In the genomic region with DNA sequence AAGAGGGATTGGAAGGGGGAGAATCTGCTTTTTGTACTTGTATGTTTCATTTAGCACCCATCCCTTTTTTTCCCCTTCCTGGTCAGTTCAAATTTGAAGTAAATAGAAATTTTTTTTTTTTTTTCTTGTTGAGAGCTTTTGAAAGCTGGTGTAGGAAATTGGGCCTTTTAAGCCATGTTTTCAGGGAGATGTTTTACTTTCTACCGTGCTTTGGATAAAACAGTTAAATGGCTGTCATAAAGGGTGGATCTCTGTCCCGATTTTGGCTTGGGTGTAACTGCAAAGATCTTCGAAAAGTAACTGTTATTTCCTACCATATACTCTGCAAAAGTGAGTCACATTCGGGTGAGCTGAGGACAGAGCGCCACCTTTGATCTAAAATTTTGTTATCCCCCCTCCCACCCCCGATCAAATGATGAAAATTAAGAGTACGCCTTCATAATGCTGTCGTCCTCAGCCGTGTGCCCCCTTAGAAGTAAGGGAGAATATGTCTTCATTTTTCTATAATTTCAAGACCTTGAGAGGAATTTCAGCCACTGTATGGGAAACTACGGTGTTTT, we compare ENCODE assay signal across 8 mouse cellular contexts. TPM values are rescaled to one million over a fixed set of nuclear protein-coding genes. Genes with fewer than 3 reads are reported as not detected.
A peak's percentile ranks its signal among the peaks of the same experiment; 100 is the strongest.
DNase-seq lines count a peak whose midpoint lies in the region; ATAC-seq and TF ChIP-seq lines count a peak whose summit lies in the region.

No protein-coding gene starts in this region.

- H3K27ac ChIP-seq in kidney, embryonic 15.5 days = no peak overlapping the region
- no peak overlapping the region for H3K27ac ChIP-seq in embryonic facial prominence, embryonic 11.5 days (replicated peaks; ENCODE audit: low read depth, low read length)
- H3K27ac ChIP-seq in intestine, embryonic 14.5 days (ENCODE audit: low read depth) = no peak overlapping the region
- H3K27ac ChIP-seq in midbrain, postnatal 0 days (ENCODE audit: low read depth, low read length) = no peak overlapping the region
- no peak overlapping the region for H3K27ac ChIP-seq in thymus, adult 2 months (ENCODE audit: control insufficient read depth, insufficient read depth, low read length)

- 55% methylated on average over 10 of the region's 10 CpGs for WGBS in kidney, embryonic 15.5 days
- 70% methylated on average over 10 of the region's 10 CpGs for WGBS in embryonic facial prominence, embryonic 11.5 days
- 67% methylated on average over 10 of the region's 10 CpGs for WGBS in intestine, embryonic 14.5 days
- WGBS in midbrain, postnatal 0 days = 64% methylated on average over 10 of the region's 10 CpGs
- 77% methylated on average over 10 of the region's 10 CpGs for WGBS in thymus, adult 2 months

- ATAC-seq in kidney, embryonic 15.5 days (replicated peaks; ENCODE audit: low FRiP score) = no peak
- no peak for ATAC-seq in embryonic facial prominence, embryonic 11.5 days (replicated peaks; ENCODE audit: insufficient number of reproducible peaks, low FRiP score, low TSS enrichment, low read depth)
- no peak for ATAC-seq in intestine, embryonic 14.5 days (replicated peaks; ENCODE audit: low FRiP score, low TSS enrichment, low read depth)
- ATAC-seq in midbrain, postnatal 0 days (ENCODE audit: low FRiP score) = no peak

- DNase-seq in kidney, postnatal 36 days = no peak
- DNase-seq in embryonic facial prominence, embryonic 11.5 days (ENCODE audit: low spot score) = no peak
- DNase-seq in intestine, embryonic 14.5 days (ENCODE audit: low spot score) = no peak
- DNase-seq in midbrain, postnatal 0 days (ENCODE audit: low spot score) = no peak
- no peak for DNase-seq in natural killer cell, adult 2 months (ENCODE audit: low spot score in 2 of 2)
- DNase-seq in thymus, adult 2 months = no peak
- DNase-seq in cerebellum, adult 9-10 months = no peak

- H3K9ac ChIP-seq in kidney, embryonic 15.5 days = no peak overlapping the region
- no peak overlapping the region for H3K9ac ChIP-seq in embryonic facial prominence, embryonic 11.5 days (replicated peaks; ENCODE audit: low read length)
- peak overlapping the region; percentile 97 for H3K9ac ChIP-seq in intestine, embryonic 14.5 days (ENCODE audit: low read length)
- H3K9ac ChIP-seq in midbrain, postnatal 0 days (replicated peaks; ENCODE audit: low read length, poor library complexity, severe bottlenecking) = peak overlapping the region; percentile 95; the same call in 1 of the 2 replicates

- TF ChIP-seq POLR2A in thymus, adult 2 months (IDR thresholded peaks at IDR 0.05; ENCODE audit: control insufficient read depth, extremely low read depth, insufficient read depth, low read length, poor library complexity) = no peak

- peak overlapping the region; percentile 88 for H3K4me2 ChIP-seq in kidney, embryonic 15.5 days
- H3K4me2 ChIP-seq in embryonic facial prominence, embryonic 11.5 days (ENCODE audit: low read depth, low read length) = no peak overlapping the region; the same call in 1 of the 2 replicates
- H3K4me2 ChIP-seq in intestine, embryonic 14.5 days (ENCODE audit: low read length) = peak overlapping the region; percentile 77
- peak overlapping the region; percentile 72 for H3K4me2 ChIP-seq in midbrain, postnatal 0 days (ENCODE audit: low read depth, low read length, poor library complexity, severe bottlenecking)

- no peaks in the 10 kb centered on the region for H3K27me3 ChIP-seq in kidney, embryonic 15.5 days
- no peaks in the 10 kb centered on the region for H3K27me3 ChIP-seq in embryonic facial prominence, embryonic 11.5 days (ENCODE audit: control insufficient read depth, insufficient read depth, low read length)
- no peaks in the 10 kb centered on the region for H3K27me3 ChIP-seq in intestine, embryonic 14.5 days (replicated peaks; ENCODE audit: control insufficient read depth, insufficient read depth, low read length)
- no peaks in the 10 kb centered on the region for H3K27me3 ChIP-seq in midbrain, postnatal 0 days (ENCODE audit: insufficient read depth, low read length)
- H3K27me3 ChIP-seq in thymus, adult 2 months (ENCODE audit: control insufficient read depth, insufficient read depth, low read length) = no peaks in the 10 kb centered on the region

- TF ChIP-seq CTCF in midbrain, postnatal 0 days (IDR thresholded peaks at IDR 0.05) = no peak
- TF ChIP-seq CTCF in thymus, adult 2 months (IDR thresholded peaks at IDR 0.05; ENCODE audit: borderline replicate concordance, control insufficient read depth, extremely low read depth, insufficient read depth, low read length, poor library complexity) = no peak

- no peaks in the 10 kb centered on the region for H3K36me3 ChIP-seq in kidney, embryonic 15.5 days
- no peaks in the 10 kb centered on the region for H3K36me3 ChIP-seq in embryonic facial prominence, embryonic 11.5 days (replicated peaks; ENCODE audit: control insufficient read depth, insufficient read depth, low read depth, low read length)
- H3K36me3 ChIP-seq in intestine, embryonic 14.5 days (ENCODE audit: control insufficient read depth, insufficient read depth, low read length) = no peaks in the 10 kb centered on the region
- no peaks in the 10 kb centered on the region for H3K36me3 ChIP-seq in midbrain, postnatal 0 days (ENCODE audit: insufficient read depth, low read length)
- H3K36me3 ChIP-seq in thymus, adult 2 months (ENCODE audit: control insufficient read depth, insufficient read depth, low read length) = no peaks in the 10 kb centered on the region

- no peaks in the 10 kb centered on the region for H3K9me3 ChIP-seq in kidney, embryonic 15.5 days (replicated peaks)
- no peaks in the 10 kb centered on the region for H3K9me3 ChIP-seq in embryonic facial prominence, embryonic 11.5 days (replicated peaks; ENCODE audit: control insufficient read depth, low read length)
- H3K9me3 ChIP-seq in intestine, embryonic 14.5 days (ENCODE audit: control insufficient read depth, low read length) = no peaks in the 10 kb centered on the region
- H3K9me3 ChIP-seq in midbrain, postnatal 0 days (ENCODE audit: low read length) = no peaks in the 10 kb centered on the region

- peaks cover 19% of the 10 kb centered on the region for H3K4me1 ChIP-seq in kidney, embryonic 15.5 days
- H3K4me1 ChIP-seq in embryonic facial prominence, embryonic 11.5 days (ENCODE audit: control insufficient read depth, insufficient read depth, low read length) = no peaks in the 10 kb centered on the region; the same call in 1 of the 2 replicates
- peaks cover 13% of the 10 kb centered on the region; the same call in 1 of the 2 replicates for H3K4me1 ChIP-seq in intestine, embryonic 14.5 days (replicated peaks; ENCODE audit: control insufficient read depth, insufficient read depth, low read length)
- H3K4me1 ChIP-seq in midbrain, postnatal 0 days (ENCODE audit: insufficient read depth, low read length) = no peaks in the 10 kb centered on the region; the same call in 1 of the 2 replicates
- H3K4me1 ChIP-seq in thymus, adult 2 months (replicated peaks; ENCODE audit: control insufficient read depth, insufficient read depth, low read length) = peaks cover 3% of the 10 kb centered on the region

- H3K4me3 ChIP-seq in kidney, embryonic 15.5 days (replicated peaks) = peak overlapping the region; percentile 98
- H3K4me3 ChIP-seq in embryonic facial prominence, embryonic 11.5 days (ENCODE audit: low read depth, low read length) = peak overlapping the region; percentile 97; the same call in 1 of the 2 replicates
- H3K4me3 ChIP-seq in intestine, embryonic 14.5 days (ENCODE audit: low read depth, low read length) = peak overlapping the region; percentile 77
- H3K4me3 ChIP-seq in midbrain, postnatal 0 days (ENCODE audit: low read depth, low read length) = peak overlapping the region; percentile 96
- H3K4me3 ChIP-seq in thymus, adult 2 months (ENCODE audit: control insufficient read depth, insufficient read depth, low read length) = no peak overlapping the region

RNA-seq across cellular contexts. Expression of a gene that starts 2.7 kb away (rescaled TPM):
- polyA plus RNA-seq in kidney, embryonic 15.5 days (2015; fragmentation: Nextera tagmentation; extraction: Ambion mirVana) = 155 and 168 TPM in 2 replicates
- polyA plus RNA-seq in embryonic facial prominence, embryonic 11.5 days (2014; fragmentation: Nextera tagmentation; extraction: Ambion mirVana) = 92.0 and 94.1 TPM in 2 replicates
- polyA plus RNA-seq in intestine, embryonic 14.5 days (2014; fragmentation: Nextera tagmentation; extraction: Ambion mirVana) = 171 and 173 TPM in 2 replicates
- 189 and 224 TPM in 2 replicates for total RNA-seq in midbrain, postnatal 0 days (2014; rRNA removed)
- 275 and 299 TPM in 2 replicates for polyA plus RNA-seq in midbrain, postnatal 0 days (2015; fragmentation: Nextera tagmentation; extraction: Ambion mirVana)
- 12.0 and 12.5 TPM in 2 replicates for polyA plus RNA-seq in thymus, adult 2 months (2012; rRNA removed)

Comparison
In these comparisons a context has a peak if more than half of its experiments do, and no peak if none do; other contexts are left out.
1. H3K9ac ChIP-seq: peak in intestine, embryonic 14.5 days (single experiment) and midbrain, postnatal 0 days (single experiment); none in kidney, embryonic 15.5 days (single experiment) and embryonic facial prominence, embryonic 11.5 days (single experiment).